Mouse (Mus musculus): ENCODE measurements around the gene Cacna1c. TPM values are rescaled to one million over a fixed set of nuclear protein-coding genes. Genes with fewer than 3 reads are reported as not detected.

Cacna1c gene
- polyA plus RNA-seq, 1 experiment: 1.3 TPM

- Histone ChIP-seq H3K9me3 (no peaks in the 10 kb centered on the region), H3K27me3 (replicated peaks) (peaks cover 30% of the 10 kb centered on the region), H3K4me1 (no peaks in the 10 kb centered on the region; the same call in 1 of the 2 replicates), H3K4me3 (replicated peaks) (no peak overlapping the region), H3K36me3 (replicated peaks; ENCODE audit: low read length) (no peaks in the 10 kb centered on the region)
- TF ChIP-seq FLI1 (IDR thresholded peaks at IDR 0.05; ENCODE audit: low read length) (no peak), GATA1 (IDR thresholded peaks at IDR 0.05; ENCODE audit: borderline replicate concordance, low read length) (no peak)
Observed at GRCm38 (mm10) chr6:119088381-119088780, 107.8 kb downstream of the Cacna1c start.

DNA sequence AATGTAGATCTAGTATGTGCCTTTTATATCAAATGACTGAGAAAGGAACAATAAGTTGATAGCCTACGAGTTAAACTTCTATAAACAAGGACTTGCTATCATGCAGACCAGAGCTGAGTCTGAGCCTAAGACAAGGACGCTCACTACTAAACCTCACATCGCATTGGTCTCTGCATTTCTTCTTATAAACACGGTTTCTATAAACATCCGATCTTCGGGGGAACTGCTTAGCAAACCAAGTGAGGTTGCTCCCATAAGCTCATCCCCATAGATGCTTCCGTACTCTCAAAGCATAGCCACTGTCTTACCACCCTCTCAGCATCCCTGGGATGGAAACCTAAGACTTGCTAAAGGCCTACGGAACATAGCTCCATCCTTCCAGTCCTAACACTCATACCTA lies 108.3 kb downstream of the Cacna1c start:
- Histone ChIP-seq H3K4me1 (no peaks in the 10 kb centered on the region; the same call in 1 of the 2 replicates), H3K9me3 (no peaks in the 10 kb centered on the region), H3K36me3 (replicated peaks; ENCODE audit: low read length) (no peaks in the 10 kb centered on the region), H3K27me3 (replicated peaks) (peaks cover 26% of the 10 kb centered on the region), H3K4me3 (replicated peaks) (no peak overlapping the region)
- TF ChIP-seq FLI1 (IDR thresholded peaks at IDR 0.05; ENCODE audit: low read length): no peak
- TF ChIP-seq GATA1 (IDR thresholded peaks at IDR 0.05; ENCODE audit: borderline replicate concordance, low read length): no peak

GRCm38 (mm10) chr6:119085789-119086188 lies 110.4 kb downstream of the Cacna1c start:
- Histone ChIP-seq H3K4me1 (no peaks in the 10 kb centered on the region; the same call in 1 of the 2 replicates), H3K36me3 (replicated peaks; ENCODE audit: low read length) (no peaks in the 10 kb centered on the region), H3K9me3 (no peaks in the 10 kb centered on the region), H3K4me3 (replicated peaks) (no peak overlapping the region), H3K27me3 (replicated peaks) (peaks cover 26% of the 10 kb centered on the region)
- TF ChIP-seq GATA1 (IDR thresholded peaks at IDR 0.05; ENCODE audit: borderline replicate concordance, low read length) (no peak), FLI1 (IDR thresholded peaks at IDR 0.05; ENCODE audit: low read length) (no peak)

- no peaks in the 10 kb centered on the region; the same call in 1 of the 2 replicates for H3K4me1 ChIP-seq
- H3K9me3 ChIP-seq: no peaks in the 10 kb centered on the region
- H3K36me3 ChIP-seq (replicated peaks; ENCODE audit: low read length): no peaks in the 10 kb centered on the region
- peaks cover 23% of the 10 kb centered on the region for H3K27me3 ChIP-seq (replicated peaks)
- TF ChIP-seq FLI1 (IDR thresholded peaks at IDR 0.05; ENCODE audit: low read length) (no peak), GATA1 (IDR thresholded peaks at IDR 0.05; ENCODE audit: borderline replicate concordance, low read length) (no peak)
- H3K4me3 ChIP-seq (replicated peaks): no peak overlapping the region
Observed at GRCm38 (mm10) chr6:119084532-119084931, 111.7 kb downstream of the Cacna1c start.

GRCm38 (mm10) chr6:119083559-119083958 lies 112.7 kb downstream of the Cacna1c start:
- TF ChIP-seq FLI1 (IDR thresholded peaks at IDR 0.05; ENCODE audit: low read length): no peak
- no peak for TF ChIP-seq GATA1 (IDR thresholded peaks at IDR 0.05; ENCODE audit: borderline replicate concordance, low read length)
- Histone ChIP-seq H3K4me3 (replicated peaks) (no peak overlapping the region), H3K27me3 (replicated peaks) (peaks cover 25% of the 10 kb centered on the region), H3K9me3 (no peaks in the 10 kb centered on the region), H3K4me1 (no peaks in the 10 kb centered on the region; the same call in 1 of the 2 replicates), H3K36me3 (replicated peaks; ENCODE audit: low read length) (no peaks in the 10 kb centered on the region)

DNA sequence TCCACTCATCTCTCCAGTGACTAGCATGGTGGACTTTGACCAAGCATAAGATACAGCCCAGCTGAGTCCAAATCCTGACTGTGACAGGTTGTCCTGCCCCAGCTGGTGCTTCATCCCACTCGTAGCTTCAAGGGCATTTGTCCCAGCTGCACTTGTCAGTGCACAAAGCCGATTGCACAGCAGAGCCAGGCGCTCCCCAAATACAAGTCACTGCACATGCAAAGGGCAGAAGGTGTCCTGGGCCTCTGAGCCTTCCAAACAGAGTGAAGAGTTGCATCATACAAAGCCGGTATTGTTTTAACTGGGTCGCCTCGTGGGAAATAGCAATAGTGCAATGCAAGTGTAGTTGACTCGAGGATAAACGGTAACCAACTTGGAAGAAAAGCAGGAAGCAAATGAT lies 113.6 kb downstream of the Cacna1c start:
- Histone ChIP-seq H3K4me1 (no peaks in the 10 kb centered on the region; the same call in 1 of the 2 replicates), H3K9me3 (no peaks in the 10 kb centered on the region), H3K36me3 (replicated peaks; ENCODE audit: low read length) (no peaks in the 10 kb centered on the region), H3K4me3 (replicated peaks) (no peak overlapping the region), H3K27me3 (replicated peaks) (peaks cover 19% of the 10 kb centered on the region)
- no peak for TF ChIP-seq GATA1 (IDR thresholded peaks at IDR 0.05; ENCODE audit: borderline replicate concordance, low read length)
- TF ChIP-seq FLI1 (IDR thresholded peaks at IDR 0.05; ENCODE audit: low read length): no peak

DNA sequence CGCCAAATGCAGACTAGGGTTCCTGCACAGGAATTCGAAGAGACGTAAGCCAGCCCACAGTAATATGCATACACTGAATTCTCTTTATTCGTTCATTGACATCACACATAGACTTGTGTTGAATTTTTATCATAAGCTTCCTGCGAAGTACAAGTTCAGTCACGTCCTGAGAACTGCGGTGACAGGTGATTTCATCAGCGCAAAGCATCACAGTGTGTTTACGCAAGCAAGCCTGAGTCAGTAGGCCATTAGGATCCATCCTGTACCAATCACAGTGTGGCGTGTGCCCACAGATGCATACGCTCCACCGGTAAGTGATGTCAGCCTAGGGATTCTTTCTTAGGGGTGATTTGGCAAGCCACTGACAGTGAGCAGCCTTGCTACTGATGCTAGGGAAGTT lies 114.6 kb downstream of the Cacna1c start:
- no peak for TF ChIP-seq FLI1 (IDR thresholded peaks at IDR 0.05; ENCODE audit: low read length)
- no peak for TF ChIP-seq GATA1 (IDR thresholded peaks at IDR 0.05; ENCODE audit: borderline replicate concordance, low read length)
- Histone ChIP-seq H3K4me1 (no peaks in the 10 kb centered on the region; the same call in 1 of the 2 replicates), H3K27me3 (replicated peaks) (peaks cover 28% of the 10 kb centered on the region), H3K4me3 (replicated peaks) (no peak overlapping the region), H3K36me3 (replicated peaks; ENCODE audit: low read length) (no peaks in the 10 kb centered on the region), H3K9me3 (no peaks in the 10 kb centered on the region)

- no peaks in the 10 kb centered on the region for H3K36me3 ChIP-seq (replicated peaks; ENCODE audit: low read length)
- no peak for TF ChIP-seq GATA1 (IDR thresholded peaks at IDR 0.05; ENCODE audit: borderline replicate concordance, low read length)
- no peak for TF ChIP-seq FLI1 (IDR thresholded peaks at IDR 0.05; ENCODE audit: low read length)
- H3K27me3 ChIP-seq (replicated peaks): peaks cover 29% of the 10 kb centered on the region
- no peaks in the 10 kb centered on the region for H3K4me1 ChIP-seq
- no peaks in the 10 kb centered on the region for H3K9me3 ChIP-seq
- no peak overlapping the region for H3K4me3 ChIP-seq (replicated peaks)
Observed at GRCm38 (mm10) chr6:119079626-119080025, 116.6 kb downstream of the Cacna1c start.

DNA sequence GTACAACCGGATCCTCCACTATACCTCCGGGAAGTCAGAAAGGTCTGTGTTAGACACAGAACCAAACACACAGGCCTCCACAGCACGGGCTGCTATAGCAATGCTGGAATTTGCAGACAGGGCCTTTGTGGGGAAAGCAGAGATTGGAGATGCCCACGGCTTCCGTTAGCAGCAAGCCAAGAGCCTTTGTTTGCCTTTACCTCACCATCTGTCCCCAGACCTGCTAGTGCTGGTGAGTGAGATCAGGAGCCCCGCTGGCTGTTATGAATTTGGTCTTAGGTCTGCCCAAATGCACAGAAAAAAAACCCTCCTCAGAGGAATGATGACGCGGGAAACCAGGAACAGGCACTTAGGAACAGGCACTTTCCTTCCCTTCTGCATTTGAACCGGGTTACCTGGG lies 117.3 kb downstream of the Cacna1c start:
- Histone ChIP-seq H3K4me1 (no peaks in the 10 kb centered on the region), H3K4me3 (replicated peaks) (no peak overlapping the region), H3K36me3 (replicated peaks; ENCODE audit: low read length) (no peaks in the 10 kb centered on the region), H3K9me3 (no peaks in the 10 kb centered on the region), H3K27me3 (replicated peaks) (peaks cover 31% of the 10 kb centered on the region)
- TF ChIP-seq GATA1 (IDR thresholded peaks at IDR 0.05; ENCODE audit: borderline replicate concordance, low read length): no peak
- no peak for TF ChIP-seq FLI1 (IDR thresholded peaks at IDR 0.05; ENCODE audit: low read length)

DNA sequence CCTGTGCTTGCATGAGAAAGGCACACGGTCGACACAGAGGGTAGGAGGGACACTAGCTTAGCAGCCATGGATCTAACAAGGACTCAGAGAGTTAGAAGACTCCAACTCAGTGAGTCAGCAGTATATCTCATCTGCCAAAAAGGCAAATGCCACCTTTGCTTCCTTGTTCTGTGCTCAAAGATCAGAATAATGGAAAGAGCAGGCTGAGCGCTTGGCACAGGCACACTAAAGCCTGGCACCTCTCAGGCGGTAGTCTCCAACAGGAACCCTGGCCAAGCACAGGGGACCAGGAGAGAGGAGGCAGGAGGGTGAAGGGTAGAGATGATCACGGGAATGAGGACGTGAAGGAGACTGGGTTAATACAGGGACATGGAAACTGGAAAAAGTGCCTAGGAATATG lies 119.0 kb downstream of the Cacna1c start:
- Histone ChIP-seq H3K27me3 (replicated peaks) (peaks cover 35% of the 10 kb centered on the region), H3K4me3 (replicated peaks) (no peak overlapping the region), H3K9me3 (no peaks in the 10 kb centered on the region), H3K4me1 (no peaks in the 10 kb centered on the region), H3K36me3 (replicated peaks; ENCODE audit: low read length) (no peaks in the 10 kb centered on the region)
- TF ChIP-seq GATA1 (IDR thresholded peaks at IDR 0.05; ENCODE audit: borderline replicate concordance, low read length) (no peak), FLI1 (IDR thresholded peaks at IDR 0.05; ENCODE audit: low read length) (no peak)

Measured in megakaryocyte, embryonic 14.5 days (primary cell).